Mouse (Mus musculus) midbrain, embryonic 11.5 days (tissue): ENCODE measurements around the gene Gm42421. TPM values are rescaled to one million over a fixed set of nuclear protein-coding genes. Genes with fewer than 3 reads are reported as not detected.

Source experiments
- ATAC-seq: fragments of 200-750 bp; cut with Nextera tagmentation; 2 replicates; pipeline ENCODE4 v1.8.0; 2017; ENCODE audit warnings: moderate TSS enrichment, moderate library complexity; ENCODE audit not compliant: low FRiP score
- DNase-seq: peaks from one replicate; pipeline ENCODE4 v3.0.0; 2015; ENCODE audit warnings: low spot score; ENCODE audit errors: missing footprints
- H3K27ac ChIP-seq: fragments of 300-500 bp; sonication (generic); 2 replicates; pipeline ENCODE4 v1.5.1; 2014; ENCODE audit warnings: low read depth, low read length
- H3K27me3 ChIP-seq: fragments of 300-500 bp; sonication (generic); 2 replicates; pipeline ENCODE4 v1.6.1; 2014; ENCODE audit warnings: mild to moderate bottlenecking, low read length, moderate library complexity, mixed read lengths; ENCODE audit not compliant: control insufficient read depth, insufficient read depth
- H3K36me3 ChIP-seq: fragments of 300-500 bp; sonication (generic); 2 replicates; pipeline ENCODE4 v1.6.1; 2014; ENCODE audit warnings: mild to moderate bottlenecking, low read length, moderate library complexity, mixed read lengths; ENCODE audit not compliant: control insufficient read depth, insufficient read depth
- H3K4me1 ChIP-seq: fragments of 300-500 bp; sonication (generic); 2 replicates; pipeline ENCODE4 v1.6.1; 2014; ENCODE audit warnings: low read length; ENCODE audit not compliant: control insufficient read depth, insufficient read depth
- H3K4me2 ChIP-seq: fragments of 300-500 bp; sonication (generic); 2 replicates; pipeline ENCODE4 v1.6.1; 2014; ENCODE audit warnings: mild to moderate bottlenecking, moderate library complexity
- H3K4me3 ChIP-seq: fragments of 300-500 bp; sonication (generic); 2 replicates; pipeline ENCODE4 v1.5.1; 2014; ENCODE audit warnings: low read depth, low read length
- H3K9ac ChIP-seq: fragments of 300-500 bp; sonication (generic); 2 replicates; pipeline ENCODE4 v1.6.1; 2014; ENCODE audit warnings: low read length
- H3K9me3 ChIP-seq: fragments of 300-500 bp; sonication (generic); 2 replicates; pipeline ENCODE4 v1.6.1; 2016; ENCODE audit warnings: low read length; ENCODE audit not compliant: control insufficient read depth
- WGBS: fragments of 180-500 bp; shearing (Covaris S2); extraction: QIAGEN DNeasy Blood & Tissue Kit; methylation state at CpG from one replicate; pipeline ENCODE4 v1.1.7; 2014; 5-methylcytosine and 5-hydroxymethylcytosine counted together
- polyA plus RNA-seq: library from polyadenylated mRNA; unstranded; fragments of >200 nt; fragmentation: Nextera tagmentation; extraction: Ambion mirVana; gene quantifications from 2 replicates; pipeline ENCODE4 v1.2.1, GENCODE M21; 2014

Gm42421 gene
- polyA plus RNA-seq, 1 experiment from 2014 or later = 1.2 TPM

- no peak overlapping the region for H3K4me2 ChIP-seq
- 81% methylated on average over 16 of the region's 16 CpGs for WGBS
- ATAC-seq = no peak
These were observed 48.9 kb downstream of the Gm42421 start for GRCm38 (mm10) chr5:143976726-143977431.

GRCm38 (mm10) chr5:143980858-143981257 lies 52.9 kb downstream of the Gm42421 start:
- Histone ChIP-seq H3K9ac (no peak overlapping the region), H3K4me1 (no peaks in the 10 kb centered on the region), H3K4me2 (no peak overlapping the region), H3K27ac (no peak overlapping the region), H3K36me3 (0 out of 2 replicates have a peak, but pooled peaks cover 4% of the 10 kb centered on the region), H3K27me3 (no peaks in the 10 kb centered on the region), H3K9me3 (no peaks in the 10 kb centered on the region), H3K4me3 (no peak overlapping the region)
- ATAC-seq (peak; percentile 55), DNase-seq (no peak)
- 29% methylated on average over 9 of the region's 9 CpGs for WGBS

More at GRCm38 (mm10) chr5:143976726-143977431, 48.9 kb downstream of the Gm42421 start:
- Histone ChIP-seq H3K9ac (no peak overlapping the region), H3K27me3 (no peaks in the 10 kb centered on the region), H3K9me3 (no peaks in the 10 kb centered on the region), H3K4me1 (no peaks in the 10 kb centered on the region), H3K4me3 (no peak overlapping the region), H3K27ac (no peak overlapping the region), H3K36me3 (no peaks in the 10 kb centered on the region)
- DNase-seq = no peak

- DNase-seq = no peak
- 79% methylated on average over 2 of the region's 2 CpGs for WGBS
- Histone ChIP-seq H3K4me3 (no peak overlapping the region), H3K9ac (no peak overlapping the region), H3K27me3 (no peaks in the 10 kb centered on the region), H3K4me1 (no peaks in the 10 kb centered on the region), H3K36me3 (peaks cover 8% of the 10 kb centered on the region; the same call in 1 of the 2 replicates), H3K9me3 (no peaks in the 10 kb centered on the region), H3K27ac (no peak overlapping the region), H3K4me2 (no peak overlapping the region)
- no peak for ATAC-seq
These were observed 54.4 kb downstream of the Gm42421 start for GRCm38 (mm10) chr5:143982361-143982760.

- DNase-seq (peak; percentile 53), ATAC-seq (no peak)
- Histone ChIP-seq H3K27me3 (no peaks in the 10 kb centered on the region), H3K4me2 (no peak overlapping the region), H3K9me3 (no peaks in the 10 kb centered on the region), H3K27ac (no peak overlapping the region), H3K4me3 (no peak overlapping the region), H3K4me1 (no peaks in the 10 kb centered on the region), H3K36me3 (peaks cover 13% of the 10 kb centered on the region; the same call in 1 of the 2 replicates), H3K9ac (no peak overlapping the region)
- WGBS = 94% methylated on average over 7 of the region's 7 CpGs
These were observed 57.4 kb downstream of the Gm42421 start for GRCm38 (mm10) chr5:143985381-143985780.

Other genes starting within 250 kb of the Gm42421 start
- 30.4 and 31.4 TPM in 2 replicates for gene Usp42, start 195.9 kb upstream of the Gm42421 start, polyA plus RNA-seq
- 52.8 and 54.5 TPM in 2 replicates for gene Eif2ak1, start 110.4 kb upstream of the Gm42421 start, polyA plus RNA-seq
- 0.12 and 0.17 TPM in 2 replicates for gene Ankrd61, start 30.5 kb upstream of the Gm42421 start, polyA plus RNA-seq
- 99.5 and 101 TPM in 2 replicates for gene Aimp2, start 18.3 kb upstream of the Gm42421 start, polyA plus RNA-seq
- 35.6 and 37.1 TPM in 2 replicates for gene Pms2, start 18.2 kb upstream of the Gm42421 start, polyA plus RNA-seq
- 0.47 and 0.56 TPM in 2 replicates for gene Rsph10b, start 4.9 kb downstream of the Gm42421 start, polyA plus RNA-seq
- 125 and 131 TPM in 2 replicates for gene Ccz1, start 86.7 kb downstream of the Gm42421 start, polyA plus RNA-seq
- gene Ocm, start 98.5 kb downstream of the Gm42421 start, polyA plus RNA-seq = not detected in 2 replicates
- 4.7 and 4.8 TPM in 2 replicates for gene Lmtk2, start 172.3 kb downstream of the Gm42421 start, polyA plus RNA-seq